Mouse (Mus musculus) liver, postnatal 0 days (tissue): Measurements from ENCODE around the gene Rnft2.

Experiments used
- CTCF ChIP-seq: sonication (generic); IDR thresholded peaks from 2 replicates; pipeline ENCODE4 v1.5.1; 2016; ENCODE audit warnings: antibody characterized with exemption, low read depth
- EP300 ChIP-seq: IDR thresholded peaks from 2 replicates; pipeline ENCODE4 v1.6.1; 2016; ENCODE audit warnings: antibody characterized with exemption, low read depth, mild to moderate bottlenecking

DNA sequence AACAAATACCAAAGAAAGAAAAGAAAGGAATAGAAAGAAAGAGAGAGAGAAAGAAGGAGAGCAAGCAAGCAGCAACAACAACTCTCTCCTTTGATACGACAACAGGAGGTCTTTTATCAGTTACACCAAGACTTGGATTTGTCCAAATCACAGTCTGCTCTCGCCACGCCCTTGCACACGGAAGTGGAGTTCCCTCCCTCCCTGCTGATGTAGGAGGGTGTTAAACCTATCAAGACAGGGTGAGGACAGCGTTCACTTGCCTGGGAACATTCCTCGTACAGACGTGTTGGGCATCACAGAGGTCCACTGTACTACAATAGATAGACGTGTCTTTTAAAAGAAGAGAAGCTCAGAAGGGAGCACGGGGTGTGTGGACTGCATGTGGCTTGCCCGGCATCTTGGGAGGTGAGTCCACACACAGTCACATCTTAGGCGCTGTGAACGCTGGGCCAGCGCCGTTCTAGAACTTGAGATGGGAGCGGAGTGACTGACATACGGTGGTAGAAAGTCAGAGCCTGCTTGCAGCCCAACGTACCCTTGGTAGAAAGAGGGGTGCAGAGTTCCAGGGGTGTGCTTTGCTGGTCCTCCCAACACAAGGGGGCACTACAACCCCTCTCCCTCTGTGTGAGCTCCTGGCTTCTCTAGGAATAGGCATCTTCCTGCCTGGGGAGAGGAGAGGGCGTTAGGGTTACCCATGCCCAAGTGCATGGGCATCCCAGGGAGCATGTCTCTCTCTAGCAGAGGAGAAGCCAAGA lies 33.0 kb upstream of the Rnft2 start:
- peak; percentile 22 for TF ChIP-seq CTCF
- TF ChIP-seq EP300, result no peak
